Mouse (Mus musculus) lung, postnatal 0 days (tissue): ENCODE measurements around the gene Gpr37. TPM values are rescaled to one million over a fixed set of nuclear protein-coding genes. Genes with fewer than 3 reads are reported as not detected.

Experiments used
- ATAC-seq: fragments of 200-750 bp; cut with Nextera tagmentation; 2 replicates; pipeline ENCODE4 v1.8.0; 2017; ENCODE audit warnings: moderate library complexity
- DNase-seq: peaks from one replicate; pipeline ENCODE4 v3.0.0-alpha.2; 2016; ENCODE audit warnings: low spot score
- H3K27ac ChIP-seq: fragments of 300-500 bp; sonication (generic); 2 replicates; pipeline ENCODE4 v1.5.1; 2014; ENCODE audit warnings: antibody characterized with exemption, mild to moderate bottlenecking, low read length, mixed read lengths
- H3K27me3 ChIP-seq: fragments of 300-500 bp; sonication (generic); replicated peaks from 2 replicates; pipeline ENCODE4 v1.6.1; 2014; ENCODE audit warnings: low read length, mixed read lengths; ENCODE audit not compliant: insufficient read depth
- H3K36me3 ChIP-seq: fragments of 300-500 bp; sonication (generic); 2 replicates; pipeline ENCODE4 v1.6.1; 2014; ENCODE audit warnings: low read length, mixed read lengths; ENCODE audit not compliant: insufficient read depth
- H3K4me1 ChIP-seq: fragments of 300-500 bp; sonication (generic); 2 replicates; pipeline ENCODE4 v1.6.1; 2014; ENCODE audit warnings: antibody characterized with exemption, low read depth, low read length, mixed read lengths; ENCODE audit not compliant: insufficient read depth
- H3K4me2 ChIP-seq: fragments of 300-500 bp; sonication (generic); replicated peaks from 2 replicates; pipeline ENCODE4 v1.6.1; 2014; ENCODE audit warnings: low read depth, mild to moderate bottlenecking, low read length, moderate library complexity, mixed read lengths
- H3K4me3 ChIP-seq: fragments of 300-500 bp; sonication (generic); 2 replicates; pipeline ENCODE4 v1.5.1; 2014; ENCODE audit warnings: low read depth, low read length
- H3K9ac ChIP-seq: fragments of 300-500 bp; sonication (generic); replicated peaks from 2 replicates; pipeline ENCODE4 v1.6.1; 2014; ENCODE audit warnings: low read depth, mild to moderate bottlenecking
- H3K9me3 ChIP-seq: fragments of 300-500 bp; sonication (generic); 2 replicates; pipeline ENCODE4 v1.6.1; 2016; ENCODE audit warnings: low read length, mixed read lengths
- CTCF ChIP-seq: IDR thresholded peaks from 2 replicates; pipeline ENCODE4 v1.5.1; 2016; ENCODE audit warnings: antibody characterized with exemption, mild to moderate bottlenecking
- EP300 ChIP-seq: IDR thresholded peaks from 2 replicates; pipeline ENCODE4 v1.6.1; 2016; ENCODE audit warnings: antibody characterized with exemption, mild to moderate bottlenecking, control low read depth
- WGBS: fragments of 180-500 bp; shearing (Covaris S2); extraction: QIAGEN DNeasy Blood & Tissue Kit; methylation state at CpG from one replicate; pipeline ENCODE4 v1.1.7; 2014; 5-methylcytosine and 5-hydroxymethylcytosine counted together
- polyA plus RNA-seq: library from polyadenylated mRNA; unstranded; fragments of >200 nt; fragmentation: Nextera tagmentation; extraction: Ambion mirVana; gene quantifications from 2 replicates; pipeline ENCODE4 v1.2.1, GENCODE M21; 2015

Gpr37 gene
- polyA plus RNA-seq, 1 experiment from 2014 or later = 0.38 TPM

GRCm38 (mm10) chr6:25673801-25674200, 16.7 kb downstream of the Gpr37 start:
- no peak for DNase-seq
- no peaks in the 10 kb centered on the region for H3K9me3 ChIP-seq
- no peak for TF ChIP-seq CTCF
- TF ChIP-seq EP300 = no peak
- H3K36me3 ChIP-seq = no peaks in the 10 kb centered on the region
- no peak overlapping the region for H3K4me3 ChIP-seq
- H3K9ac ChIP-seq = no peak overlapping the region
- no peak overlapping the region for H3K27ac ChIP-seq
- no peaks in the 10 kb centered on the region for H3K4me1 ChIP-seq
- 63% methylated on average over 3 of the region's 3 CpGs for WGBS
- ATAC-seq = no peak
- H3K4me2 ChIP-seq = no peak overlapping the region
- H3K27me3 ChIP-seq = no peaks in the 10 kb centered on the region

- H3K9me3 ChIP-seq = no peaks in the 10 kb centered on the region
- DNase-seq (no peak), ATAC-seq (no peak)
- H3K27ac ChIP-seq = no peak overlapping the region
- no peaks in the 10 kb centered on the region for H3K27me3 ChIP-seq
- no peaks in the 10 kb centered on the region for H3K36me3 ChIP-seq
- no peak overlapping the region for H3K4me2 ChIP-seq
- WGBS = 33% methylated on average over 4 of the region's 4 CpGs
- no peak overlapping the region for H3K4me3 ChIP-seq
- no peak for TF ChIP-seq EP300
- no peak for TF ChIP-seq CTCF
- no peak overlapping the region for H3K9ac ChIP-seq
- H3K4me1 ChIP-seq = no peaks in the 10 kb centered on the region
Measured at GRCm38 (mm10) chr6:25670150-25670549, 20.4 kb downstream of the Gpr37 start.

GRCm38 (mm10) chr6:25663942-25664341, 26.6 kb downstream of the Gpr37 start:
- DNase-seq (no peak), ATAC-seq (no peak)
- H3K4me1 ChIP-seq = no peaks in the 10 kb centered on the region
- H3K4me2 ChIP-seq = no peak overlapping the region
- no peak overlapping the region for H3K9ac ChIP-seq
- 76% methylated on average over 2 of the region's 2 CpGs for WGBS
- H3K27me3 ChIP-seq = no peaks in the 10 kb centered on the region
- H3K9me3 ChIP-seq = no peaks in the 10 kb centered on the region
- TF ChIP-seq EP300 = no peak
- TF ChIP-seq CTCF = no peak
- H3K4me3 ChIP-seq = no peak overlapping the region
- no peaks in the 10 kb centered on the region for H3K36me3 ChIP-seq
- no peak overlapping the region for H3K27ac ChIP-seq

- Histone ChIP-seq H3K4me2 (no peak overlapping the region), H3K4me1 (no peaks in the 10 kb centered on the region), H3K36me3 (no peaks in the 10 kb centered on the region), H3K27ac (no peak overlapping the region), H3K9ac (no peak overlapping the region), H3K27me3 (no peaks in the 10 kb centered on the region), H3K9me3 (no peaks in the 10 kb centered on the region), H3K4me3 (no peak overlapping the region)
- 88% methylated on average over 3 of the region's 3 CpGs for WGBS
- TF ChIP-seq CTCF = no peak
- TF ChIP-seq EP300 = no peak
- no peak for ATAC-seq
- no peak for DNase-seq
Measured at GRCm38 (mm10) chr6:25659924-25660675, 30.4 kb downstream of the Gpr37 start.

Other genes with a start within 250 kb of the Gpr37 start
- gene Pot1a, start 118.5 kb upstream of the Gpr37 start, polyA plus RNA-seq = 16.3 TPM in 2 replicates